Mouse (Mus musculus): Measurements from ENCODE around the gene Ankrd65. TPM values are rescaled to one million over a fixed set of nuclear protein-coding genes. Genes with fewer than 3 reads are reported as not detected.
"Not testable (repeated sequence)": the region's sequence is repeated elsewhere in the genome, so short reads cannot be mapped to it uniquely, and the experiment has no call there.

Gene Ankrd65
- 0.29 and 0.71 TPM in 2 replicates for polyA plus RNA-seq (2015; fragmentation: Nextera tagmentation; extraction: Ambion mirVana)

DNA sequence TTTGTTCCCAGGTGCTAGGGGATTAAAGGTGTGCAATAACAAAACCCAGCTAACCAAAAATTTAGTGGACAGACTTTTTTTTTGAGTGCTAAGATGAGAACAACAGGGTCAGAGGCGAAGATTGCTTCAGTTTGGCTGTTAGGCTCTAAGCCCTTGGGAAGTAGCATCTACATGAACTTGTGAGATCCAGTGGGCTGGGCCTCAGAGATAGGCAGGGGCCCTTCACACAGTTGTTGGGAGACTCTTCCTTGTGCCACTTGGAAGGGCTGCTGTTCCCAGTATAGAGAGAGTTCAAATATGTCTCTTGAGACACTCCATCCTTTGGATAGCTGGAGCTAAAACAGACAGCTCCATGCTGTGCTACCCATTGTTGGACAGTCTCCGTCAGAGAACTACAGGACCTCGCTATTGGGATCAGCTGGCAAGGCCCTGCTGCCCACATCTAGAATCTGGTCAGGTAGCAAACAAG is at the start of gene Ankrd65:
Gene Ankrd65 (plus strand): TSS at position 419 of the 469 bp plus-strand sequence.
- ATAC-seq (ENCODE audit: insufficient number of reproducible peaks, low FRiP score, low TSS enrichment, low read depth), result peak; percentile 15; the same call in 1 of the 2 replicates
- no peak within 1 kb of the TSS for H3K4me2 ChIP-seq (replicated peaks)
- H3K4me1 ChIP-seq, result no peaks in the 10 kb centered on the region
- H3K4me3 ChIP-seq (replicated peaks), result no peak within 1 kb of the TSS
- WGBS, result 76% methylated on average over 3 of the region's 3 CpGs
- no peaks in the 10 kb centered on the region for H3K27me3 ChIP-seq
- H3K9me3 ChIP-seq (replicated peaks), result no peaks in the 10 kb centered on the region
- 0 out of 2 replicates have a peak within 1 kb of the TSS, but pooled peaks have one; percentile 39 for H3K27ac ChIP-seq (replicated peaks)
- no peak within 1 kb of the TSS for H3K9ac ChIP-seq
- no peaks in the 10 kb centered on the region for H3K36me3 ChIP-seq

DNA sequence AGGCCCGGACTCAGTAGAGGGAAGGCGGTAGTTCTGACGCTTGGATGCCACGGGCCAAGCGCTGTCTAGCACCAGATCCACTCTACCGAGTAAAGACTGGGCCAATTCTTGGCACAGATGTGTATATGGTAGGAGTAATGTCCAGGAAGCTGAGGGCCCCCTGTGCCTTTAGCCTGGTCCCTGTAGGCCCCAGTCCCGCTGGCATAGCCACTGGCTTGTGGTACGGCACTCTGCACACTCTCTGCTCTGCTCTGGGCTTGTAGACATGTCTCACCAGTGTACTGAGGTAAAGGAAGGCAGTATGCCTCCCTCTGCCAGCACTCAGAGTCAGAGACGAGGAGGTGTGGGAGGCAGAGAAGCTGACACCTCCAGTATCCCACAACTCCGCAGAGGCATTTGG is 49.6 kb upstream of the Ankrd65 start:
- 86% methylated on average over 10 of the region's 10 CpGs for WGBS
- Histone ChIP-seq H3K4me1 (peaks cover 15% of the 10 kb centered on the region), H3K36me3 (peaks cover 67% of the 10 kb centered on the region)
- H3K9ac ChIP-seq; H3K27me3 ChIP-seq; ATAC-seq (ENCODE audit: insufficient number of reproducible peaks, low FRiP score, low TSS enrichment, low read depth); H3K4me2 ChIP-seq (replicated peaks); H3K27ac ChIP-seq (replicated peaks); H3K9me3 ChIP-seq (replicated peaks); H3K4me3 ChIP-seq (replicated peaks): not testable (repeated sequence)

GRCm38 (mm10) chr4:155742684-155743083 is 47.6 kb upstream of the Ankrd65 start:
- no peak for ATAC-seq (ENCODE audit: insufficient number of reproducible peaks, low FRiP score, low TSS enrichment, low read depth)
- Histone ChIP-seq H3K27me3 (no peaks in the 10 kb centered on the region), H3K4me2 (replicated peaks) (no peak overlapping the region), H3K4me3 (replicated peaks) (no peak overlapping the region), H3K27ac (replicated peaks) (no peak overlapping the region), H3K9ac (no peak overlapping the region), H3K36me3 (peaks cover 72% of the 10 kb centered on the region), H3K4me1 (peaks cover 5% of the 10 kb centered on the region; the same call in 1 of the 2 replicates), H3K9me3 (replicated peaks) (no peaks in the 10 kb centered on the region)
- WGBS, result 90% methylated on average over 5 of the region's 5 CpGs

GRCm38 (mm10) chr4:155744474-155744873 is 45.8 kb upstream of the Ankrd65 start:
- Histone ChIP-seq H3K9ac (no peak overlapping the region), H3K27ac (replicated peaks) (no peak overlapping the region), H3K4me2 (replicated peaks) (no peak overlapping the region), H3K27me3 (no peaks in the 10 kb centered on the region), H3K4me1 (no peaks in the 10 kb centered on the region), H3K9me3 (replicated peaks) (no peaks in the 10 kb centered on the region), H3K4me3 (replicated peaks) (no peak overlapping the region), H3K36me3 (peaks cover 90% of the 10 kb centered on the region)
- 93% methylated on average over 8 of the region's 8 CpGs for WGBS
- no peak for ATAC-seq (ENCODE audit: insufficient number of reproducible peaks, low FRiP score, low TSS enrichment, low read depth)

GRCm38 (mm10) chr4:155745136-155745535 is 45.1 kb upstream of the Ankrd65 start:
- H3K9ac ChIP-seq, result no peak overlapping the region

GRCm38 (mm10) chr4:155746036-155746548 is 44.1 kb upstream of the Ankrd65 start:
- Histone ChIP-seq H3K4me2 (replicated peaks) (no peak overlapping the region), H3K9me3 (replicated peaks) (no peaks in the 10 kb centered on the region), H3K27ac (replicated peaks) (no peak overlapping the region), H3K36me3 (peaks cover 95% of the 10 kb centered on the region), H3K27me3 (no peaks in the 10 kb centered on the region), H3K4me3 (replicated peaks) (no peak overlapping the region), H3K4me1 (no peaks in the 10 kb centered on the region), H3K9ac (no peak overlapping the region)
- WGBS, result 87% methylated on average over 8 of the region's 8 CpGs
- no peak for ATAC-seq (ENCODE audit: insufficient number of reproducible peaks, low FRiP score, low TSS enrichment, low read depth)

More at GRCm38 (mm10) chr4:155745136-155745535, 45.1 kb upstream of the Ankrd65 start:
- 94% methylated on average over 5 of the region's 5 CpGs for WGBS
- Histone ChIP-seq H3K27me3 (no peaks in the 10 kb centered on the region), H3K4me3 (replicated peaks) (no peak overlapping the region), H3K9me3 (replicated peaks) (no peaks in the 10 kb centered on the region), H3K36me3 (peaks cover 95% of the 10 kb centered on the region), H3K4me1 (no peaks in the 10 kb centered on the region), H3K4me2 (replicated peaks) (no peak overlapping the region), H3K27ac (replicated peaks) (no peak overlapping the region)
- ATAC-seq (ENCODE audit: insufficient number of reproducible peaks, low FRiP score, low TSS enrichment, low read depth), result no peak

GRCm38 (mm10) chr4:155746575-155747490 is 43.4 kb upstream of the Ankrd65 start:
- Histone ChIP-seq H3K36me3 (peaks cover 95% of the 10 kb centered on the region), H3K27ac (replicated peaks) (no peak overlapping the region), H3K4me3 (replicated peaks) (no peak overlapping the region), H3K9me3 (replicated peaks) (no peaks in the 10 kb centered on the region), H3K4me2 (replicated peaks) (no peak overlapping the region), H3K27me3 (no peaks in the 10 kb centered on the region), H3K4me1 (no peaks in the 10 kb centered on the region), H3K9ac (no peak overlapping the region)
- ATAC-seq (ENCODE audit: insufficient number of reproducible peaks, low FRiP score, low TSS enrichment, low read depth), result no peak
- 86% methylated on average over 17 of the region's 17 CpGs for WGBS

- H3K9me3 ChIP-seq (replicated peaks), result no peaks in the 10 kb centered on the region
- no peaks in the 10 kb centered on the region for H3K27me3 ChIP-seq
- ATAC-seq (ENCODE audit: insufficient number of reproducible peaks, low FRiP score, low TSS enrichment, low read depth), result no peak
- 91% methylated on average over 12 of the region's 12 CpGs for WGBS
- H3K9ac ChIP-seq, result no peak overlapping the region
- H3K4me3 ChIP-seq (replicated peaks), result no peak overlapping the region
- H3K4me1 ChIP-seq, result peaks cover 27% of the 10 kb centered on the region
- no peak overlapping the region for H3K27ac ChIP-seq (replicated peaks)
- H3K4me2 ChIP-seq (replicated peaks), result no peak overlapping the region
- H3K36me3 ChIP-seq, result peaks cover 49% of the 10 kb centered on the region
These were observed 33.2 kb upstream of the Ankrd65 start for GRCm38 (mm10) chr4:155757011-155757410.

- ATAC-seq (ENCODE audit: insufficient number of reproducible peaks, low FRiP score, low TSS enrichment, low read depth), result no peak
- 2% methylated on average over 10 of the region's 10 CpGs for WGBS
These were observed 30.2 kb upstream of the Ankrd65 start for GRCm38 (mm10) chr4:155759862-155760612.

GRCm38 (mm10) chr4:155760613-155761355 is 29.5 kb upstream of the Ankrd65 start, which contains the start of gene Atad3a:
TSS of gene Atad3a (minus strand) at chr4:155761093.
- Histone ChIP-seq H3K27ac (replicated peaks) (peak within 1 kb of the TSS; percentile 44), H3K9ac (peak within 1 kb of the TSS; percentile 78), H3K4me2 (replicated peaks) (peak within 1 kb of the TSS; percentile 97), H3K9me3 (replicated peaks) (no peaks in the 10 kb centered on the region), H3K27me3 (no peaks in the 10 kb centered on the region), H3K4me3 (replicated peaks) (peak within 1 kb of the TSS; percentile 90), H3K36me3 (peaks cover 15% of the 10 kb centered on the region), H3K4me1 (peaks cover 27% of the 10 kb centered on the region)
- ATAC-seq (ENCODE audit: insufficient number of reproducible peaks, low FRiP score, low TSS enrichment, low read depth), result peak; percentile 92
- WGBS, result under 1% methylated on average over 68 of the region's 68 CpGs

More at GRCm38 (mm10) chr4:155759862-155760612, 30.2 kb upstream of the Ankrd65 start:
- Histone ChIP-seq H3K27me3 (no peaks in the 10 kb centered on the region), H3K4me1 (peaks cover 27% of the 10 kb centered on the region), H3K9ac (peak overlapping the region; percentile 78), H3K27ac (replicated peaks) (no peak overlapping the region), H3K4me2 (replicated peaks) (peak overlapping the region; percentile 97), H3K36me3 (peaks cover 22% of the 10 kb centered on the region), H3K9me3 (replicated peaks) (no peaks in the 10 kb centered on the region), H3K4me3 (replicated peaks) (peak overlapping the region; percentile 90)

All from embryonic facial prominence, embryonic 15.5 days (tissue).